Mouse (Mus musculus): ENCODE measurements around the gene Mthfd1. TPM values are rescaled to one million over a fixed set of nuclear protein-coding genes. Genes with fewer than 3 reads are reported as not detected.

Mthfd1 gene
- polyA plus RNA-seq, 1 experiment, result 80.9 TPM

- Histone ChIP-seq H3K4me3 (ENCODE audit: insufficient read depth, poor library complexity, severe bottlenecking) (no peak overlapping the region), H3ac (ENCODE audit: control insufficient read depth, insufficient read length, low read depth) (no peak overlapping the region), H3K79me2 (ENCODE audit: control insufficient read depth, insufficient read depth) (peaks cover 38% of the 10 kb centered on the region), H3K27me3 (ENCODE audit: control insufficient read depth, insufficient read depth, insufficient read length) (no peaks in the 10 kb centered on the region), H3K36me3 (ENCODE audit: control insufficient read depth, insufficient read depth) (peaks cover 12% of the 10 kb centered on the region), H3K79me3 (ENCODE audit: low read depth) (peaks cover 36% of the 10 kb centered on the region)
- TF ChIP-seq CTCF (IDR thresholded peaks at IDR 0.05; ENCODE audit: control insufficient read depth, insufficient read depth, insufficient read length) (no peak), MYOG (IDR thresholded peaks at IDR 0.05; ENCODE audit: control insufficient read depth, extremely low read depth, insufficient read length) (no peak), MAX (IDR thresholded peaks at IDR 0.05) (no peak), MYOD1 (IDR thresholded peaks at IDR 0.05; ENCODE audit: control insufficient read depth, insufficient read length, low read depth) (no peak), CEBPB (IDR thresholded peaks at IDR 0.05; ENCODE audit: low read depth) (no peak), FOSL1 (IDR thresholded peaks at IDR 0.05; ENCODE audit: insufficient read depth, low read length, poor library complexity, severe bottlenecking) (no peak), USF1 (IDR thresholded peaks at IDR 0.05; ENCODE audit: low read depth) (no peak)
These were observed 1.1 kb upstream of the Mthfd1 start for GRCm38 (mm10) chr12:76253991-76254390.

DNA sequence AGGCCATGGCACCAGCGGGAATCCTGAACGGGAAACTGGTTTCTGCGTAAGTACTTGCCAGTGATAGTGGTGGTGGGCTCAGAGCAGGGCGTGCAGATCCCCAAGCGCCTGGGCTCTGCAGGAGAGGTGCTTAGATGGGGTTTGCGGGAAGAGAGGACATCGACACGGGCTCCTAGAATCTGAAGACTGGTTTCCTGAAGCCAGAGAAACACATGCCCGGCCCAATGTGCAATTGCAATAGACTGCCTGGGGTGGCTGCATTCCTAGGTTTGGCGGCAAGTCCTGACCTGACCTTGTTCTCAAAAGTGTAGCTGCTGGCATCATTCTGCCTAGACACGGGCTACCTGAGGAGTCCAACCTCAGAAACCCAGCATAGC, 389 bp downstream of the Mthfd1 start:
- Histone ChIP-seq H3ac (ENCODE audit: control insufficient read depth, insufficient read length, low read depth) (peak overlapping the region; percentile 86), H3K27me3 (ENCODE audit: control insufficient read depth, insufficient read depth, insufficient read length) (no peaks in the 10 kb centered on the region), H3K79me3 (ENCODE audit: low read depth) (peaks cover 51% of the 10 kb centered on the region), H3K79me2 (ENCODE audit: control insufficient read depth, insufficient read depth) (peaks cover 53% of the 10 kb centered on the region), H3K36me3 (ENCODE audit: control insufficient read depth, insufficient read depth) (peaks cover 14% of the 10 kb centered on the region), H3K4me3 (ENCODE audit: insufficient read depth, poor library complexity, severe bottlenecking) (peak overlapping the region; percentile 92)
- TF ChIP-seq MYOG (IDR thresholded peaks at IDR 0.05; ENCODE audit: control insufficient read depth, extremely low read depth, insufficient read length) (no peak), MAX (IDR thresholded peaks at IDR 0.05) (no peak), MYOD1 (IDR thresholded peaks at IDR 0.05; ENCODE audit: control insufficient read depth, insufficient read length, low read depth) (no peak), FOSL1 (IDR thresholded peaks at IDR 0.05; ENCODE audit: insufficient read depth, low read length, poor library complexity, severe bottlenecking) (no peak), CTCF (IDR thresholded peaks at IDR 0.05; ENCODE audit: control insufficient read depth, insufficient read depth, insufficient read length) (no peak), USF1 (IDR thresholded peaks at IDR 0.05; ENCODE audit: low read depth) (no peak), CEBPB (IDR thresholded peaks at IDR 0.05; ENCODE audit: low read depth) (no peak)

- Histone ChIP-seq H3K36me3 (ENCODE audit: control insufficient read depth, insufficient read depth) (peaks cover 14% of the 10 kb centered on the region), H3K4me3 (ENCODE audit: insufficient read depth, poor library complexity, severe bottlenecking) (peak overlapping the region; percentile 92), H3K79me3 (ENCODE audit: low read depth) (peaks cover 59% of the 10 kb centered on the region), H3K79me2 (ENCODE audit: control insufficient read depth, insufficient read depth) (peaks cover 61% of the 10 kb centered on the region), H3K27me3 (ENCODE audit: control insufficient read depth, insufficient read depth, insufficient read length) (no peaks in the 10 kb centered on the region), H3ac (ENCODE audit: control insufficient read depth, insufficient read length, low read depth) (peak overlapping the region; percentile 86)
- TF ChIP-seq CTCF (IDR thresholded peaks at IDR 0.05; ENCODE audit: control insufficient read depth, insufficient read depth, insufficient read length) (no peak), MAX (IDR thresholded peaks at IDR 0.05) (no peak), MYOG (IDR thresholded peaks at IDR 0.05; ENCODE audit: control insufficient read depth, extremely low read depth, insufficient read length) (no peak), FOSL1 (IDR thresholded peaks at IDR 0.05; ENCODE audit: insufficient read depth, low read length, poor library complexity, severe bottlenecking) (no peak), MYOD1 (IDR thresholded peaks at IDR 0.05; ENCODE audit: control insufficient read depth, insufficient read length, low read depth) (no peak), USF1 (IDR thresholded peaks at IDR 0.05; ENCODE audit: low read depth) (no peak), CEBPB (IDR thresholded peaks at IDR 0.05; ENCODE audit: low read depth) (no peak)
These were observed 1.2 kb downstream of the Mthfd1 start for GRCm38 (mm10) chr12:76256114-76256843.

DNA sequence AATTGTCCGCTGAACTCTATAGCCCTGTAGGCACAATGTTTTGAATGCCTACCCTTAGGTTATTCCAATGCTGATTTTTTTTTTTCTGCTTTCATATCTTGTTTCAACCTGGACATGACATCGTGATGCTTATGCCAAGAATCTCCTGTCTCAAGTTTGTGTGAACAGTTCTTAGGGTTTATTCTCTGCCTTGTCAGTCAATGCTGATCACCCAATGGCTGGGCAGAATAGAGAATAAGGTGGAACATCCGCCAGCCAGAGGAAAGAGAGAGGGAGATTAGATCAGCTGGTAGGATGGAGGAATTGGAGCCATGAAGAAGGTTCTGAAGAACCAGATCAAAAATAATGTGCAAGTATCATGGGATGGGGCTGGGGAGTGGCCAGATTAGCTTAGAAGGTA, 5.6 kb downstream of the Mthfd1 start:
- H3ac ChIP-seq (ENCODE audit: control insufficient read depth, insufficient read length, low read depth), result no peak overlapping the region
- peaks cover 100% of the 10 kb centered on the region for H3K79me2 ChIP-seq (ENCODE audit: control insufficient read depth, insufficient read depth)
- H3K4me3 ChIP-seq (ENCODE audit: insufficient read depth, poor library complexity, severe bottlenecking), result no peak overlapping the region
- H3K79me3 ChIP-seq (ENCODE audit: low read depth), result peaks cover 95% of the 10 kb centered on the region
- no peaks in the 10 kb centered on the region for H3K27me3 ChIP-seq (ENCODE audit: control insufficient read depth, insufficient read depth, insufficient read length)
- H3K36me3 ChIP-seq (ENCODE audit: control insufficient read depth, insufficient read depth), result peaks cover 25% of the 10 kb centered on the region
- TF ChIP-seq MYOD1 (IDR thresholded peaks at IDR 0.05; ENCODE audit: control insufficient read depth, insufficient read length, low read depth) (no peak), MYOG (IDR thresholded peaks at IDR 0.05; ENCODE audit: control insufficient read depth, extremely low read depth, insufficient read length) (no peak), CEBPB (IDR thresholded peaks at IDR 0.05; ENCODE audit: low read depth) (no peak), CTCF (IDR thresholded peaks at IDR 0.05; ENCODE audit: control insufficient read depth, insufficient read depth, insufficient read length) (no peak), FOSL1 (IDR thresholded peaks at IDR 0.05; ENCODE audit: insufficient read depth, low read length, poor library complexity, severe bottlenecking) (no peak), USF1 (IDR thresholded peaks at IDR 0.05; ENCODE audit: low read depth) (no peak), MAX (IDR thresholded peaks at IDR 0.05) (no peak)

GRCm38 (mm10) chr12:76261556-76261955, 6.5 kb downstream of the Mthfd1 start:
- H3K36me3 ChIP-seq (ENCODE audit: control insufficient read depth, insufficient read depth), result peaks cover 25% of the 10 kb centered on the region
- peaks cover 94% of the 10 kb centered on the region for H3K79me3 ChIP-seq (ENCODE audit: low read depth)
- TF ChIP-seq MYOG (IDR thresholded peaks at IDR 0.05; ENCODE audit: control insufficient read depth, extremely low read depth, insufficient read length), result no peak
- no peak for TF ChIP-seq CEBPB (IDR thresholded peaks at IDR 0.05; ENCODE audit: low read depth)
- TF ChIP-seq USF1 (IDR thresholded peaks at IDR 0.05; ENCODE audit: low read depth), result no peak
- TF ChIP-seq MAX (IDR thresholded peaks at IDR 0.05), result no peak
- TF ChIP-seq CTCF (IDR thresholded peaks at IDR 0.05; ENCODE audit: control insufficient read depth, insufficient read depth, insufficient read length), result no peak
- no peak for TF ChIP-seq MYOD1 (IDR thresholded peaks at IDR 0.05; ENCODE audit: control insufficient read depth, insufficient read length, low read depth)
- no peak for TF ChIP-seq FOSL1 (IDR thresholded peaks at IDR 0.05; ENCODE audit: insufficient read depth, low read length, poor library complexity, severe bottlenecking)
- H3ac ChIP-seq (ENCODE audit: control insufficient read depth, insufficient read length, low read depth), result no peak overlapping the region
- H3K4me3 ChIP-seq (ENCODE audit: insufficient read depth, poor library complexity, severe bottlenecking), result no peak overlapping the region
- no peaks in the 10 kb centered on the region for H3K27me3 ChIP-seq (ENCODE audit: control insufficient read depth, insufficient read depth, insufficient read length)
- H3K79me2 ChIP-seq (ENCODE audit: control insufficient read depth, insufficient read depth), result peaks cover 100% of the 10 kb centered on the region
